Mouse (Mus musculus): ENCODE data around the gene Stat5b. TPM values are rescaled to one million over a fixed set of nuclear protein-coding genes. Genes with fewer than 3 reads are reported as not detected.

The Stat5b gene
- polyA plus RNA-seq, 1 experiment from 2014 or later = 31.4 TPM

- Histone ChIP-seq H3K9me3 (ENCODE audit: control insufficient read depth, low read length) (no peaks in the 10 kb centered on the region), H3K4me3 (ENCODE audit: control insufficient read depth in 1 of 2, insufficient read depth in 1 of 2, low read depth in 1 of 2, low read length in 2 of 2) (no peak overlapping the region), H3K36me3 (ENCODE audit: control insufficient read depth, insufficient read depth, low read length) (no peaks in the 10 kb centered on the region), H3K4me2 (ENCODE audit: low read length) (no peak overlapping the region), H3K4me1 (ENCODE audit: control insufficient read depth in 2 of 2, insufficient read depth in 2 of 2, low read length in 2 of 2) (peaks cover 30 to 67% of the 10 kb centered on the region in 2 experiments), H3K27ac (replicated peaks in 1 of 2; ENCODE audit: control insufficient read depth in 1 of 2, insufficient read depth in 1 of 2, low read depth in 2 of 2, low read length in 2 of 2) (no peak overlapping the region), H3K9ac (ENCODE audit: low read length) (no peak overlapping the region), H3K27me3 (ENCODE audit: control insufficient read depth, insufficient read depth, low read length) (no peaks in the 10 kb centered on the region)
- WGBS = 85% methylated on average over 13 of the region's 13 CpGs
- no peak for ATAC-seq (ENCODE audit: insufficient number of reproducible peaks, insufficient read depth, low FRiP score, low read depth)
These were observed 24.2 kb downstream of the Stat5b start for GRCm38 (mm10) chr11:100826161-100826866.

- H3K4me2 ChIP-seq (ENCODE audit: low read length) = no peak overlapping the region
- H3K27ac ChIP-seq (replicated peaks in 1 of 2; ENCODE audit: control insufficient read depth in 1 of 2, insufficient read depth in 1 of 2, low read depth in 2 of 2, low read length in 2 of 2) = 0 out of 4 replicates have a peak overlapping the region, but pooled peaks have one; percentile 4 to 17
- H3K4me3 ChIP-seq (ENCODE audit: control insufficient read depth in 1 of 2, insufficient read depth in 1 of 2, low read depth in 1 of 2, low read length in 2 of 2) = no peak overlapping the region
- 73% methylated on average over 9 of the region's 9 CpGs for WGBS
- H3K27me3 ChIP-seq (ENCODE audit: control insufficient read depth, insufficient read depth, low read length) = no peaks in the 10 kb centered on the region
- no peaks in the 10 kb centered on the region for H3K9me3 ChIP-seq (ENCODE audit: control insufficient read depth, low read length)
- no peaks in the 10 kb centered on the region for H3K36me3 ChIP-seq (ENCODE audit: control insufficient read depth, insufficient read depth, low read length)
- H3K4me1 ChIP-seq (ENCODE audit: control insufficient read depth in 2 of 2, insufficient read depth in 2 of 2, low read length in 2 of 2) = peaks cover 33 to 68% of the 10 kb centered on the region in 2 experiments
- ATAC-seq (ENCODE audit: insufficient number of reproducible peaks, insufficient read depth, low FRiP score, low read depth) = no peak
- no peak overlapping the region for H3K9ac ChIP-seq (ENCODE audit: low read length)
These were observed 25.1 kb downstream of the Stat5b start for GRCm38 (mm10) chr11:100825451-100825850.

- peak overlapping the region; percentile 45 to 70; a peak in 3 of 4 replicates for H3K27ac ChIP-seq (replicated peaks in 1 of 2; ENCODE audit: control insufficient read depth in 1 of 2, insufficient read depth in 1 of 2, low read depth in 2 of 2, low read length in 2 of 2)
- no peaks in the 10 kb centered on the region for H3K9me3 ChIP-seq (ENCODE audit: control insufficient read depth, low read length)
- no peaks in the 10 kb centered on the region for H3K27me3 ChIP-seq (ENCODE audit: control insufficient read depth, insufficient read depth, low read length)
- H3K4me1 ChIP-seq (ENCODE audit: control insufficient read depth in 2 of 2, insufficient read depth in 2 of 2, low read length in 2 of 2) = peaks cover 35 to 73% of the 10 kb centered on the region in 2 experiments
- H3K4me3 ChIP-seq (ENCODE audit: control insufficient read depth in 1 of 2, insufficient read depth in 1 of 2, low read depth in 1 of 2, low read length in 2 of 2) = no peak overlapping the region
- H3K36me3 ChIP-seq (ENCODE audit: control insufficient read depth, insufficient read depth, low read length) = no peaks in the 10 kb centered on the region
- H3K9ac ChIP-seq (ENCODE audit: low read length) = peak overlapping the region; percentile 47; the same call in 1 of the 2 replicates
- no peak overlapping the region for H3K4me2 ChIP-seq (ENCODE audit: low read length)
- no peak for ATAC-seq (ENCODE audit: insufficient number of reproducible peaks, insufficient read depth, low FRiP score, low read depth)
- 63% methylated on average over 7 of the region's 7 CpGs for WGBS
These were observed 26.0 kb downstream of the Stat5b start for GRCm38 (mm10) chr11:100824496-100824895.

- Histone ChIP-seq H3K27me3 (ENCODE audit: control insufficient read depth, insufficient read depth, low read length) (no peaks in the 10 kb centered on the region), H3K4me3 (ENCODE audit: control insufficient read depth in 1 of 2, insufficient read depth in 1 of 2, low read depth in 1 of 2, low read length in 2 of 2) (no peak overlapping the region), H3K36me3 (ENCODE audit: control insufficient read depth, insufficient read depth, low read length) (no peaks in the 10 kb centered on the region), H3K9ac (ENCODE audit: low read length) (peak overlapping the region; percentile 47; the same call in 1 of the 2 replicates), H3K27ac (replicated peaks in 1 of 2; ENCODE audit: control insufficient read depth in 1 of 2, insufficient read depth in 1 of 2, low read depth in 2 of 2, low read length in 2 of 2) (peak overlapping the region; percentile 45 to 70), H3K4me2 (ENCODE audit: low read length) (no peak overlapping the region), H3K9me3 (ENCODE audit: control insufficient read depth, low read length) (no peaks in the 10 kb centered on the region), H3K4me1 (ENCODE audit: control insufficient read depth in 2 of 2, insufficient read depth in 2 of 2, low read length in 2 of 2) (peaks cover 33 to 68% of the 10 kb centered on the region in 2 experiments)
- WGBS = 45% methylated on average over 8 of the region's 8 CpGs
- ATAC-seq (ENCODE audit: insufficient number of reproducible peaks, insufficient read depth, low FRiP score, low read depth) = no peak
These were observed 26.8 kb downstream of the Stat5b start for GRCm38 (mm10) chr11:100823543-100824313.

- H3K4me2 ChIP-seq (ENCODE audit: low read length) = peak overlapping the region; percentile 30
- no peaks in the 10 kb centered on the region for H3K36me3 ChIP-seq (ENCODE audit: control insufficient read depth, insufficient read depth, low read length)
- WGBS = 53% methylated on average over 12 of the region's 12 CpGs
- 0 out of 4 replicates have a peak overlapping the region, but pooled peaks have one; percentile 9 to 10 for H3K4me3 ChIP-seq (ENCODE audit: control insufficient read depth in 1 of 2, insufficient read depth in 1 of 2, low read depth in 1 of 2, low read length in 2 of 2)
- peak overlapping the region; percentile 65 to 77 for H3K27ac ChIP-seq (replicated peaks in 1 of 2; ENCODE audit: control insufficient read depth in 1 of 2, insufficient read depth in 1 of 2, low read depth in 2 of 2, low read length in 2 of 2)
- peaks cover 31 to 58% of the 10 kb centered on the region in 2 experiments for H3K4me1 ChIP-seq (ENCODE audit: control insufficient read depth in 2 of 2, insufficient read depth in 2 of 2, low read length in 2 of 2)
- no peaks in the 10 kb centered on the region for H3K9me3 ChIP-seq (ENCODE audit: control insufficient read depth, low read length)
- peak; percentile 57; the same call in 1 of the 2 replicates for ATAC-seq (ENCODE audit: insufficient number of reproducible peaks, insufficient read depth, low FRiP score, low read depth)
- no peaks in the 10 kb centered on the region for H3K27me3 ChIP-seq (ENCODE audit: control insufficient read depth, insufficient read depth, low read length)
- H3K9ac ChIP-seq (ENCODE audit: low read length) = peak overlapping the region; percentile 18; the same call in 1 of the 2 replicates
These were observed 28.2 kb downstream of the Stat5b start for GRCm38 (mm10) chr11:100822365-100822764.

GRCm38 (mm10) chr11:100821605-100822220 lies 28.8 kb downstream of the Stat5b start:
- H3K9me3 ChIP-seq (ENCODE audit: control insufficient read depth, low read length) = no peaks in the 10 kb centered on the region
- WGBS = 85% methylated on average over 13 of the region's 13 CpGs
- H3K27me3 ChIP-seq (ENCODE audit: control insufficient read depth, insufficient read depth, low read length) = no peaks in the 10 kb centered on the region
- H3K4me1 ChIP-seq (ENCODE audit: control insufficient read depth in 2 of 2, insufficient read depth in 2 of 2, low read length in 2 of 2) = peaks cover 31 to 64% of the 10 kb centered on the region in 2 experiments
- H3K27ac ChIP-seq (replicated peaks in 1 of 2; ENCODE audit: control insufficient read depth in 1 of 2, insufficient read depth in 1 of 2, low read depth in 2 of 2, low read length in 2 of 2) = peak overlapping the region in 1 of 2 experiments; percentile 77; a peak in 2 of 4 replicates
- no peak for ATAC-seq (ENCODE audit: insufficient number of reproducible peaks, insufficient read depth, low FRiP score, low read depth)
- H3K36me3 ChIP-seq (ENCODE audit: control insufficient read depth, insufficient read depth, low read length) = no peaks in the 10 kb centered on the region
- 0 out of 2 replicates have a peak overlapping the region, but pooled peaks have one; percentile 3 for H3K4me2 ChIP-seq (ENCODE audit: low read length)
- no peak overlapping the region for H3K9ac ChIP-seq (ENCODE audit: low read length)
- H3K4me3 ChIP-seq (ENCODE audit: control insufficient read depth in 1 of 2, insufficient read depth in 1 of 2, low read depth in 1 of 2, low read length in 2 of 2) = no peak overlapping the region

- Histone ChIP-seq H3K27me3 (ENCODE audit: control insufficient read depth, insufficient read depth, low read length) (no peaks in the 10 kb centered on the region), H3K4me3 (ENCODE audit: control insufficient read depth in 1 of 2, insufficient read depth in 1 of 2, low read depth in 1 of 2, low read length in 2 of 2) (no peak overlapping the region), H3K27ac (replicated peaks in 1 of 2; ENCODE audit: control insufficient read depth in 1 of 2, insufficient read depth in 1 of 2, low read depth in 2 of 2, low read length in 2 of 2) (no peak overlapping the region), H3K9ac (ENCODE audit: low read length) (no peak overlapping the region), H3K36me3 (ENCODE audit: control insufficient read depth, insufficient read depth, low read length) (no peaks in the 10 kb centered on the region), H3K4me1 (ENCODE audit: control insufficient read depth in 2 of 2, insufficient read depth in 2 of 2, low read length in 2 of 2) (peaks cover 32 to 74% of the 10 kb centered on the region in 2 experiments), H3K4me2 (ENCODE audit: low read length) (no peak overlapping the region), H3K9me3 (ENCODE audit: control insufficient read depth, low read length) (no peaks in the 10 kb centered on the region)
- WGBS = 87% methylated on average over 8 of the region's 8 CpGs
- no peak for ATAC-seq (ENCODE audit: insufficient number of reproducible peaks, insufficient read depth, low FRiP score, low read depth)
These were observed 30.5 kb downstream of the Stat5b start for GRCm38 (mm10) chr11:100820047-100820446.

All from heart, embryonic 14.5 days (tissue).